Mouse (Mus musculus): Measurements from ENCODE around the gene Htr1d.

DNA sequence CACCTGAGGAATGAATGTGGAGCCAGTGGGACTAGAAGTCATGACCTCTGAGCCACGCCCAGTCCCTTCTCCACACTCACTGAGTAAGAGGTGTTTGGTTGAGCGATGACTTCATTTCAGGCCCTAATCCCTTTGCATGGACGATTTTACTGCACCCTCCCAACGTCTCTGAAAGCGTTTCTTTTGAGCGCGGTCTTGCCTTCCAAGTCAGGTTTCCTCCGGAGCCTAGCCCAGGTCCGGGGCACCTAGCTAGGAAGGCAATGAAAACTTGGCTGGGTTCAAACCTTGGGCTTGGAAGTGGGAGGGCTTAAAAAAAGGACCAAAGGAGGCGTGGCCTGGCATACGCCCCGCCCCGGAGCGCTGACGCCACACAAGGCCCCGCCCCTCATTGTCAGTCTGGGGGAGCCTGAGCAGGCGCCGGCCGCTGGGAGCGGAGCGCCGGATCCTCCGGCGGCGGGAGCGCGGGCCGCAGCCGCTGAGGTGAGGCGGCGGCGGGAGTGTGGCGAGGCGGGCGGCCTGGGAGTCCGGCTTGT is 46.1 kb downstream of the Htr1d start, which contains the start of gene Luzp1:
- TF ChIP-seq CTCF (IDR thresholded peaks at IDR 0.05; ENCODE audit: borderline replicate concordance, insufficient read depth, low read length): no peak
- peak; percentile 89 for TF ChIP-seq POLR2A (IDR thresholded peaks at IDR 0.05; ENCODE audit: low read depth, low read length)
